Mouse (Mus musculus) G1E-ER4 (cell line): Measurements from ENCODE around the gene Taf8. TPM values are rescaled to one million over a fixed set of nuclear protein-coding genes. Genes with fewer than 3 reads are reported as not detected.

Source experiments
- GATA1 ChIP-seq: IDR thresholded peaks from one replicate; pipeline ENCODE4 v1.8.0; 2012; ENCODE audit warnings: low read length, inconsistent platforms
- polyA plus RNA-seq: library from polyadenylated mRNA; stranded (reverse); fragments of >175 nt; gene quantifications from 2 replicates; pipeline ENCODE4 v1.2.3, GENCODE M21; 2012

Taf8 gene
- polyA plus RNA-seq = 23.1 and 25.1 TPM in 2 replicates

- no peak for TF ChIP-seq GATA1
Measured at GRCm38 (mm10) chr17:47501946-47502706, at the start of gene Taf8. Taf8 (minus strand) TSS chr17:47502292.

GRCm38 (mm10) chr17:47551049-47551448 lies 49.0 kb upstream of the Taf8 start:
- no peak for TF ChIP-seq GATA1

GRCm38 (mm10) chr17:47545861-47546331 lies 43.8 kb upstream of the Taf8 start:
- no peak for TF ChIP-seq GATA1

- no peak for TF ChIP-seq GATA1
Measured at GRCm38 (mm10) chr17:47545154-47545553, 43.1 kb upstream of the Taf8 start.

GRCm38 (mm10) chr17:47543051-47543650 lies 41.1 kb upstream of the Taf8 start:
- TF ChIP-seq GATA1 = no peak

- TF ChIP-seq GATA1 = no peak
Measured at GRCm38 (mm10) chr17:47542061-47542460, 40.0 kb upstream of the Taf8 start.

- no peak for TF ChIP-seq GATA1
Measured at GRCm38 (mm10) chr17:47539128-47539527, 37.0 kb upstream of the Taf8 start.

GRCm38 (mm10) chr17:47538049-47538448 lies 36.0 kb upstream of the Taf8 start:
- no peak for TF ChIP-seq GATA1

GRCm38 (mm10) chr17:47535812-47536236 lies 33.7 kb upstream of the Taf8 start:
- TF ChIP-seq GATA1 = peak; percentile 66

GRCm38 (mm10) chr17:47533691-47534090 lies 31.6 kb upstream of the Taf8 start:
- no peak for TF ChIP-seq GATA1

- no peak for TF ChIP-seq GATA1
Measured at GRCm38 (mm10) chr17:47532364-47532763, 30.3 kb upstream of the Taf8 start.

- TF ChIP-seq GATA1 = no peak
Measured at GRCm38 (mm10) chr17:47531387-47531818, 29.3 kb upstream of the Taf8 start.

- TF ChIP-seq GATA1 = no peak
Measured at GRCm38 (mm10) chr17:47529595-47529994, 27.5 kb upstream of the Taf8 start.

- no peak for TF ChIP-seq GATA1
Measured at GRCm38 (mm10) chr17:47528919-47529318, 26.8 kb upstream of the Taf8 start.

- no peak for TF ChIP-seq GATA1
Measured at GRCm38 (mm10) chr17:47527581-47528300, 25.6 kb upstream of the Taf8 start.
